Mouse (Mus musculus) ES-Bruce4 (cell line): ENCODE data around the gene Pira2. TPM values are rescaled to one million over a fixed set of nuclear protein-coding genes. Genes with fewer than 3 reads are reported as not detected.

Source experiments
- polyA plus RNA-seq: library from polyadenylated mRNA; stranded (reverse); fragments of >200 nt; gene quantifications from 2 replicates; pipeline ENCODE4 v1.2.4, GENCODE M21; 2011; ENCODE audit warnings: low read depth; ENCODE audit not compliant: missing spikeins, insufficient read depth, insufficient read length

Gene Pira2
- polyA plus RNA-seq, 1 experiment = not detected

Other genes starting within 250 kb of the Pira2 start
- 0.37 TPM in 1 of 2 replicates, not detected in the other for gene Oscar, start 228.9 kb downstream of the Pira2 start, polyA plus RNA-seq
- 266 and 305 TPM in 2 replicates for gene Ndufa3, start 227.7 kb downstream of the Pira2 start, polyA plus RNA-seq
- gene Tfpt, start 215.1 kb downstream of the Pira2 start, polyA plus RNA-seq = 23.6 and 29.9 TPM in 2 replicates
- gene Prpf31, start 215.1 kb downstream of the Pira2 start, polyA plus RNA-seq = 67.3 and 80.1 TPM in 2 replicates
- gene Cnot3, start 199.8 kb downstream of the Pira2 start, polyA plus RNA-seq = 141 and 161 TPM in 2 replicates
- 8.3 and 9.0 TPM in 2 replicates for gene Leng1, start 179.2 kb downstream of the Pira2 start, polyA plus RNA-seq
- gene Tmc4, start 167.5 kb downstream of the Pira2 start, polyA plus RNA-seq = 15.9 and 16.4 TPM in 2 replicates
- 60.6 and 64.6 TPM in 2 replicates for gene Tsen34, start 152.2 kb downstream of the Pira2 start, polyA plus RNA-seq
- 44.6 and 48.3 TPM in 2 replicates for gene Mboat7, start 151.5 kb downstream of the Pira2 start, polyA plus RNA-seq
- 1,660 and 1,729 TPM in 2 replicates for gene Rps9, start 141.1 kb downstream of the Pira2 start, polyA plus RNA-seq
- not detected in 2 replicates for gene Pirb, start 124.7 kb downstream of the Pira2 start, polyA plus RNA-seq
- not detected in 2 replicates for gene Gm15448, start 19.4 kb downstream of the Pira2 start, polyA plus RNA-seq
- not detected in 2 replicates for gene Gm14548, start 53.1 kb upstream of the Pira2 start, polyA plus RNA-seq
- 0.24 TPM in 1 of 2 replicates, not detected in the other for gene Lilra6, start 70.5 kb upstream of the Pira2 start, polyA plus RNA-seq
- 0.21 and 0.67 TPM in 2 replicates for gene Lair1, start 218.2 kb upstream of the Pira2 start, polyA plus RNA-seq